Mouse (Mus musculus): ENCODE results near the gene Hist1h2bc.
A peak's percentile ranks its signal among the peaks of the same experiment; 100 is the strongest.

The Hist1h2bc gene

DNA sequence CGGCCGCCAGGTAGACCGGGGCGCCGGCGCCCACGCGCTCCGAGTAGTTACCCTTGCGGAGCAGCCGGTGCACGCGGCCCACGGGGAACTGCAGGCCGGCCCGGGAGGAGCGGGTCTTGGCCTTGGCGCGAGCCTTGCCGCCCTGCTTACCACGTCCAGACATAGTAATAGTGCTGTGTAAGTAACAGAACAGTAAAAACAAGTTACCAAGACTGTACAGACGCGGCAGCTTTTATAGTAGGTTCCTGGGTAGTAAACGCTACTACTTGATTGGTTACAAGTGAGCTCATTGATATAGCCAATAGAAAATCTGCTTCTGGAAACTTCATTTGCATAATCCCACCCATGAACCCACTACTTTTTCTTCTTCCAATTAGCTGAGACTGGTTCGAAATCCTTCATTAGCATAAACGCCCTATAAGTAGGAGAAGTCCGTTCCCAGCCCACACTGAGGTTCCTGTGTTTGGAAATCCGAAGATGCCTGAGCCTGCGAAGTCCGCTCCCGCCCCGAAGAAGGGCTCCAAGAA is at the start of gene Hist1h2bc, which contains the start of gene Hist1h2ac:
Gene Hist1h2bc, plus strand, starts transcription at position 445 of the 527 bp plus-strand sequence.
Gene Hist1h2ac, minus strand, starts transcription at position 194 of the 527 bp plus-strand sequence.
- DNase-seq, result peak; percentile 96

DNA sequence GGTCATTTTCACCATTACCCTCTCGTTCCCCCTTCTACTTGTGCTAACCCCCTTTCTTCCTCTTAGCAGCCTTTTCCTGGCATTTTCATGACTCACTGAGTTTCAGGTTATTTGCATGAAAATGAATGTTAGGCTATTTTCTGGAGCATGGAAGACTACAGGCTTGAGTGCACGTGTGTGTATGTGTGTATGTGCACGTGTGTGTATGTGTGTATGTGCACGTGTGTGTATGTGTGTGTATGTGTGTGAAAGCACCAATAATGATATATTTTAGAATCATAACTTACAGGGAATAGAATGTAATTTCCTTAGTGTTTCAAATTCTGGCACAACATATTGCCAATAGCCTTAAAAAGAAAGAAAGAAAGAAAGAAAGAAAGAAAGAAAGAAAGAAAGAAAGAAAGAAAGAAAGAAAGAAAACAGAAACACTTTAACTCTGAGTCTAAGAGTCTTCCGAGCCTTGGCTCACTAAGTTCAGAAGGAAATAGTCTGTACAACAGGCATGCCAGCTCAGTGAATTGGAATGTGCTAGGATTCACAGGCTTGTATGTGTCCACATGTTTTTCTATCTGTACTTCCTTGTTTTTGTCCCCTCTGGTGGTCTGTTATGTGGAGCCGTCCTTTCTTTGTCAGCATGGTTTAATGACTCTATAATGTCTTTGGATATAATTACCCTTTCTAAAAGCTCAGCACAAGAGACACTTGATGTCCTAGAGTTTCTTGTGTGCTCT is 24.2 kb upstream of the Hist1h2bc start:
- DNase-seq, result no peak

DNA sequence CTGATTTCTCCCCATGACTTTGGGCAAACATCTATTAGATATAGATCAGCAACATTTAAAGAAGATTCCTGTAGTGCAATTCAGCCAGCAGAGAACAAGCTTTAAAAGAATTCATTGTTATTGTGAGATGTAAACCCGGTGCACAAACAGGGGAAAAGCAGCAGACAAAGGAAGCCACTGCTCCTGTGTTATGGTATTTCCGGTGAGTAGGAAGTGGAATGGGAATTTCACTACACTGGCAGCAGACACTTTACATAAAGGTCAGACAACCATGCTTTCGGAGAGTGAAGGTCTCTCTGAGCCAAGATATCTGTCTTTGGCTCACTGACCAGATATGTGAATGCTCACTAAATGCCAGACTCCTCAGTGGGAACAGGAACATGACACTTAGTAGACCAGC is 21.5 kb upstream of the Hist1h2bc start:
- no peak for DNase-seq

DNA sequence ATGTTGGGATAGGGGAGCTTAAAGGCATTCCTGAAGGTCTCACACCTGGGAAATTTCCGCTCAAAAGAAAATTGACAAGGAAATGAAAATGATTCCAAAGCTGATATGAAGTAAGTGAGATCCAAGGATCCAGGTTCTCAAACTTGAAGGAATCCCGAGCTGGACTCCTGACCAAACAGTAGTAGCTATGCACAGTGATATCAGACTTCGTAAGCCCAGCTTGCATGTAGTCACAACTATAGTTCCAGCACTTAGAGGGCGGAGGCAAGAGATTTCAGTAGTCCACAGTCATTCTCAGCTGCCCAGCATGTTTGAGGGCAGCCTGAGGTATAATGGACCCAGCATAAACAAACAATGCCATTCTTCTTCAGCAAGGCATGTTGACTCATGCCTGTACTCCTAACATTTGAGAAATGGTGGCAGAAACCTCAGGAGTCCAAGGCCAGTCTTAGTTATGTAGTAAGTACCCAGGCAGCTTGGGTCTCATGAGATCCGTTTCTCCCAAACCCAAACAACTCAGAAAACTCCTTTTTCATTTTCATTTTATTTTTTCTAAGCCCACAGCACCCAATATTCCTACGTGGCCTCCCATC is 1.9 kb upstream of the Hist1h2bc start:
- no peak for DNase-seq

DNA sequence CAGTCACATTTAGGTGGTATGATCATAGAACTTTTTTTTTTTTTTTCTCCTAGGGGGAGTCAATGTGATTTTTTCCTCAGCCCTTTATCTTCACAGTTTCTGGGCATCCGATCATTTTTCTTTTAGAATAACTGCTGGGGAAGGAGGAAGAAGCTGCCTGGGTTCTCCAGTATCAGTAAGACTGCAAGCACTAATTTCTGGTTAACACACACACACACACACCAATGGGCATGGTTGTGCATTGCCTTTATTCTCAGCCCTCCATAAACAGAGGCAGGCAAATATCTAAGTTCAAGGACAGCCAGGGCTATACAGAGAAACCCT is 1.4 kb upstream of the Hist1h2bc start:
- DNase-seq, result no peak

DNA sequence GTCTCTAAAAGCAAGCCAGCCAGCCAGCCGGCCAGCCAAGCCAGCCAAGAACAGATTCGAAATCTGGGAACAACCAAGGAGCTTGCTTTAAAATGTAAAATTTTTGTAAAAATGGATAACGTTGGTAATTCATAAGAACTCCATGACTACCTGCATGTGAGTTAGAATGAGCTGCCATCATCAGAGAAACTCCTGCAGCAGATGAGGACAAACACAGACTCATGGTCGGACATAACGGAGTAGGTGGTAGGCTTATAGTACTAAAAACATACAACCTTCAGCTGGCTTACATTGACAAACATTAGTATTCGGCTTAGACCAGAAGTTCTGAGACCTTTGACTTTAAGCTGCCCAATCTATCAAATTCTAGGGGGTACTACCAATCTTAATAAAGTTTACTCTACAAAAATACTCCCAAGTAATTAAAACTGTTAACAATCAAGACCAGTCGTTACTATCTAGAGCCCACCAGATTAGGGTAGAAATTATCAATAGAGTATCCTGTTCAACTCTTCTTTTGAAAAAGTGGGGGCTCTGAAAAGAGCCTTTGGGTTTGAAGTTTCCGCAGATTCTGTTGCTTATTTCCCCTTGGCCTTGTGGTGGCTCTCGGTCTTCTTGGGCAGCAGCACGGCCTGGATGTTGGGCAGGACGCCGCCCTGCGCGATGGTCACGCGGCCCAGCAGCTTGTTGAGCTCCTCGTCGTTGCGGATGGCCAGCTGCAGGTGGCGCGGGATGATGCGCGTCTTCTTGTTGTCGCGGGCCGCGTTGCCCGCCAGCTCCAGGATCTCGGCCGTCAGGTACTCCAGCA is 848 bp upstream of the Hist1h2bc start:
- peak; percentile 47 for DNase-seq

DNA sequence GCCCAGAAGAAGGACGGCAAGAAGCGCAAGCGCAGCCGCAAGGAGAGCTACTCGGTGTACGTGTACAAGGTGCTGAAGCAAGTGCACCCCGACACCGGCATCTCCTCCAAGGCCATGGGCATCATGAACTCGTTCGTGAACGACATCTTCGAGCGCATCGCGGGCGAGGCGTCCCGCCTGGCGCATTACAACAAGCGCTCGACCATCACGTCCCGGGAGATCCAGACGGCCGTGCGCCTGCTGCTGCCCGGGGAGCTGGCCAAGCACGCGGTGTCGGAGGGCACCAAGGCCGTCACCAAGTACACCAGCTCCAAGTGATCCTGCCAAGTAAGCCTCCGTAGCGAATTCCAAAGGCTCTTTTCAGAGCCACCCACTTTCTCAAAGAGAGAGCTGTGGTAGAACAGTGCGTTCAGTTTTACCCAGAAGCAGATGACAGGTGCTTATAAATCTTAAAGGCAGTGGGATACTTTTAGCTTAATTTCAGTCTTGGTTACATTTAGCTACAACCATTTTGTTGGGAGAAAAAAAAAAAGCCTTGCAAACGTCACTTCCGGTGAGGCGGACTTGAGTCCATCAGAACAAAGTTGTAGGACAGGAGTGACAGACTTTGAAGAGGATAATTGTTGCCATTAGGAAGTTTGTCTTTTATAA is 421 bp downstream of the Hist1h2bc start:
- peak; percentile 88 for DNase-seq

DNA sequence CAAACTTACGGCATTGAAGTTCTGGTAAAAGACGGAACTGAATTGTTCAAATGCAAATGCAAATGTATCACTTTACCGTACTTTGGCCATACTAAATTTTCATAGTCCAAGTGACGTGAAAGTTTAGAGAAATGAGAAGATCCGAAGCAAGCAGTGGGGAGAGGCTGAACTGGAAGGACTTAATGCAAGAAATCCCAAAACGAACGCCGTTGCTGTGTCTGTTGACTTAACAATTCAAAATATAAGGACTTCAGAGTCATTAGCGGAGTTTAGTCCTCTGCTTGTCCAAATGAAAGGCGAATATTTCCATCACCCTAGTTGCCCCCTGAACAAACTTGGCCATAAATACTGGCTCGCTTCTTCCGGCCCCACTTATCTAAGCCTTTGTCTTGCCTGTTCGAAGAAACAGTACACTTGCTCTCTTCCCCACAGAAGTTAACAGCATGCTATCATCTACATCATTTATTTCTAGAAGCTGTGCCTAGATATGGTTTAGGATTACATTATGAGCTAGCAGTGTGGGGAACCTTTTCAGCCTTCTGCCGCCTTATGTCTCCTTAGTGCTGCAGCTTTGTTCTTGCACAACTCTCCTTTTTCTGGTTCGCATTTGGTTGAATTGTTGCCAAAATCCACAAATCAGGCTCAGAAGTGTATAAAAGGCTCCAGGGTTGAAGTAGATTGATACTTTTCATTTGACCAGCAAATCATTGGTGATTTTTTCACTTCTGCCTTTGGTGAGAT is 1.3 kb downstream of the Hist1h2bc start:
- DNase-seq, result peak; percentile 64

DNA sequence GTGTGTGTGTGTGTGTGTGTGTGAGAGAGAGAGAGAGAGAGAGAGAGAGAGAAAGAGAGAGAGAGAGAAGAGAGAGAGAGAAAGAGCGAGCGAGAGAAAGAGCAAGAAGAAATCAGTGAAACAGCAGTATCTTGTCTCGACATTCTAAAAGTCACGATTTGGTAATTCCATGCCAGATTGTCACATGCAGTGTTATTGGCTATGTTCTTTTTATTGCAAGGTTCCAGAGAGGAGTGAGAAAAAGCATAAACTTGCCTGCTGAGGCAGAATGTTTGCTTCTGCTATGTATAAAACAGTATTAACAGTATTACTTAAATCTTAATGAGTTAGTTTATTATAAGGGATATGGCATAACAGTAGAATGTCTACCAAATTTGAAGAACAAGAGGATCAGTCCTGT is 2.0 kb downstream of the Hist1h2bc start:
- peak; percentile 13 for DNase-seq

DNA sequence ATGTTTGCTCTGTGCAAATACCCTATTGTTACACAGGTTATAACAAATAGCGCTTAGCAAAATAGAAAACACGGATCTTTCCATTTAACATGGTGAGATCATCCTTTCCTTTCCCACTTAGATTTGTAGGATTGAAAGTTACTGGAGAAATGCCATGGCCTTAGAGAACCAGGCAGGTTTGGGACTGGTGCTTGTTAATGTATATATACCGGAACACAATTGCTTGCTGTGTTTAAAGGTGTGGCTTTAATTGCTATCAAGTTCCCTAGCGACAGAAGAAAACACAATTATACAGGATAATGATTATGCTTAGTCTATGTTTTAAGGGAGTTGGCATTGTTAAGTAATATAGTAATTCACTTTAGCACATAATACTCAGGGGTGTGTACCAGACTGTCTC is 3.2 kb downstream of the Hist1h2bc start:
- DNase-seq, result no peak

DNA sequence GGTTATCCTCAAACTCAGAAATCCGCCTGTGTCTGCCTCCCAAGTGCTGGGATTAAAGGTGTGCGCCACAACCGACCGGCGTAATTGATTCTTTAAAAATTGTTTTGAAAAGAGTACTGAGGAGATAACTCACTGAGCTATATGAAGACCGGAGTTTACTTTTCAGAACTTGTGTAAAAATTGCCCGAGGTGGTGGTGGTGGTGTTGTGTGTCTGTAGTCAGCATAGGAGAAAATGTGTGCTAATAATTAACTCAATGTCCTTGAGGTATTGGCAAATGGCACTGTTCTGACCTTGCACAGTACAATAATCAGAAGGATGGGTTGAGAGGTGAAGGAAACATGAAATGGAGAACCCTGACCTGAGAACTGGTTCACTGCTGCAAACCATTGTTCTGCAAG is 3.9 kb downstream of the Hist1h2bc start:
- DNase-seq, result no peak

DNA sequence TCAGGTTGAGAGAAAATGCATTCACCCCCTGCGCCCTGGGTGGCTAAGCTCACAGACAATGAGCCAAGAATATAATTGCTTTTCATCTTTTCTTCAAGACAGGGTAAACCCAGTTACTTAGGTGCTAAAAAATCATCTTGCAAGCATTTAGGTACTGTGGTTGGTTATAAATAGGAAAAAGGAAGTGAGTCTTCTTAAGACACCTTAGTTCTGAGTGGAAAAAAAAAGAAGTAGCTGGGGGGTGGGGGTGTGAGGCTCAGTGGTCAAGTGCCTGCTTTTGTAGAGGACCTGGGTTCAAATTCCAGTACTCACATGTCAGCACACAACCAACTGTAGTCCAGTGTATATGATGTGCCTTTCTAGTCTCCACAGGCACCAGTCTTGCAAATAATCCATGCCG is 5.0 kb downstream of the Hist1h2bc start:
- DNase-seq, result no peak

DNA sequence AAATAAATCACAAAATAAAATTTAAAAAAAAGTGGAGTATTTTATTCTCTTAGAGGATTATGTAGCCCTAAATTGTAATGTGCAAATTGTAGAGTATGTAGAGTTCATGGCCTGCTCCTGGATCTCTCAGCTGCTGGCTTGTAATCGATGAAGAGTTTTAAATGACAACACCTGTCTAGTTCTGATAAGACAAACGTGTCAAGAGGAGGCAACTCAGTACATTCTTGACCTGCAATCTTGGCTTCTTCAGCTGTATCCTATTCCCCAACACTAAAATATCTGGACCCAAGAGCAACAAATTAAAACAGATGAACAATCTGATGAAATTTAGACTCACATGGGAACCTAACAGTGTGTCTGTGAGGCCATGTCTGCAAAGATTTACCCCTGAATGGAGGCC is 5.5 kb downstream of the Hist1h2bc start:
- DNase-seq, result no peak

DNA sequence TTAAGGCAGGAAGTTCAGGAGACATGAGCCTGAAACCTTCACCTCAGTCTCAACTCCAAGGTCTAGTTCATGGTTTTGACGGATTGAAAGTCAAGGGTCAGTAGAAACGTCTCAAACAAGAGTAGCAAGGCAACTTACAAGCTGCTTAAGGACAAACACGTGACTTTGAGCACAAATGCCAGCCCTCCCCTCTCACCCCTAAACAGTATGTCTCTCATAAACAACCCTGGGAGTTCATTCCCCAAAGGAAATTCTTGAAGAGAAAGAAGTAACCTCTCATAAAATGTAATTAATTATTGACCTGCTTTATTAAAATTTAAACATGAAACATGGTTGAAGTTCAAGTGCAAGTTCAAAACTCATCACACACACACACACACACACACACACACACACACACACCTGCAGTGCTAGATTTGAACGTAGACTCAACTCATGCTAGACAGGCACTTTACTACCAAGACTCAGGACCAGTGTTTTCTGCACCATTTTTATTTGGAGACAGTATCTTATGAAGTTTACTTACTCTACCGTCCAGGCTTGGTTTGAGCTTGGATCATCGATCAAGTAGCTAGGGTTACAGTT is 9.9 kb downstream of the Hist1h2bc start:
- no peak for DNase-seq

DNA sequence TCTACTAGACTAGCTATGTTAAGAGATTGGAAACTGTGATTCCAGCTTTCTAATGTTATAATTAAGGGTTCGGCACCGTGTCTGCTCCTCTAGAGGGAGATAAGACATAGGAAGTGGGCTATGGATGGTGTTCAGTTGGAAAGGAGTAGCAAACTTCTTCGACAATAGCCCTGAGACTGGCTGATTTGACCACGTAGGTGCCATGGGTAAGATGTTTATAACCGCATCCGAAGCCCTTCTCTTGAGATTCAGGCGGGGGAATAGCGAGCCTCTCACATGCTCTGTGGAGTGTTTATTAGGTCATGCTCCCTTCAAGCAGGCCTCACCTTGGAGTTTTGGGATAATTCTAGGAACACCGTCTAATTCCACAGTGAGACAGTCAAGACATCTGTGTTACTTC is 11.0 kb downstream of the Hist1h2bc start:
- no peak for DNase-seq

DNA sequence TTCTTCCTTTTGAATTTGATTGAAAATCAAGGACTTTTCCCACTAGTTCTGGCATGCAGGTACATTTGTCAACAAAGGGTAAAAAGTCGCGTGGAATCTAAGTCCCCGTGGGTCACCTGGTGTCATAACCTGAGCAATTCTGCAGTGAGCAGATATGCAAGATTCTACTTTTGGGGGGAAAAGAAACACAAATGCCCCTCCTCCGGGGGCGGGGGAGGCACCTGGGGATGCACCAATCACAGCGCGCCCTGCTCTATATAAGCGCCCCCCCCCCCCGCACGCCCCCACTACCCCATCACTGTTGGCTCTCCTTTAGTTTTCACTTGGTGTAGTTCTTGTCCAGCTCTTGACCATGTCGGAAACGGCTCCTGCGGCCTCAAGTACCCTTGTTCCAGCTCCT is 11.5 kb downstream of the Hist1h2bc start, which contains the start of gene Hist1h1t:
Gene Hist1h1t, plus strand, starts transcription at position 301 of the 400 bp plus-strand sequence.
- no peak for DNase-seq

DNA sequence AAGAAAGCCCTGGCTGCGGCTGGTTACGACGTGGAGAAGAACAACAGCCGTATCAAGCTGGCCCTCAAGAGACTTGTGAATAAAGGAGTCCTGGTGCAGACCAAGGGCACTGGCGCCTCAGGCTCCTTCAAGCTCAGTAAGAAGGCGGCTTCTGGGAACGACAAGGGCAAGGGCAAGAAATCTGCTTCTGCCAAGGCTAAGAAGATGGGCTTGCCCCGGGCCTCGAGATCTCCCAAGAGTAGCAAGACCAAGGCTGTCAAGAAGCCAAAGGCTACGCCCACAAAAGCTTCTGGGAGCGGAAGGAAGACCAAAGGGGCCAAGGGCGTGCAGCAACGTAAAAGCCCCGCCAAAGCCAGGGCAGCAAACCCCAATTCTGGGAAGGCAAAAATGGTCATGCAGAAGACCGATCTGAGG is 12.1 kb downstream of the Hist1h2bc start:
- DNase-seq, result no peak

DNA sequence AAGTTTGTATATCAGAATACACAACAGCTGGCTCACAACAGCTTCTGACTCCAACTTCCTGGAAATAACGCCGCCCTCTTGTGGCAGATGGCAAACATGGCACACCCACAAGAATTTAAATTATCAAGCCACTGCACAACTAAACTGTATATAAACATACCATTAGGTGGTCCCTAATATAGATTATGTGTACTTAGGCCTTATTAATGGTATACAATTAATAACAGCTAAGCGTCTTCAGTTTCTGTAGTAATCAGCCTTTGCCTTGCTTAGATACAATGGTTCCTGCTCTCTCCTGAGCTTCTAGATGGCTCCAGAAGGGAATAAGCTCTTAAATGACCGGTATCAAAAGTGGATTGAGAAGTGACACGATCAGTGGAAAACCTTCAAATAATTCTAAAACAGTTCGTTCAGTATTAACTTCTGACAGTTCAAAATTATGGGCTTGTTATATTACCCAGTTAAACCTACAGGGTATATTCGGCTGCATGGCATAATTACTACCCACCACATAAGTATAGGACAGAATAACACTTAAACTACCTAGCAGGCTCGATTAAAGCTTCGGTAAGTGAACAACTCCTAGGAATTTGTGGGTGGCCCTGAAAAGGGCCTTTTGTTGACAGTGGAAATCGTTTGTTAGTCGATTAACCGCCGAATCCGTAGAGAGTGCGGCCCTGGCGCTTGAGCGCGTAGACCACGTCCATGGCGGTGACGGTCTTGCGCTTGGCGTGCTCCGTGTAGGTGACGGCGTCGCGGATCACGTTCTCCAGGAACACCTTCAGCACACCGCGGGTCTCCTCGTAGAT is 13.7 kb downstream of the Hist1h2bc start:
- DNase-seq, result peak; percentile 87

DNA sequence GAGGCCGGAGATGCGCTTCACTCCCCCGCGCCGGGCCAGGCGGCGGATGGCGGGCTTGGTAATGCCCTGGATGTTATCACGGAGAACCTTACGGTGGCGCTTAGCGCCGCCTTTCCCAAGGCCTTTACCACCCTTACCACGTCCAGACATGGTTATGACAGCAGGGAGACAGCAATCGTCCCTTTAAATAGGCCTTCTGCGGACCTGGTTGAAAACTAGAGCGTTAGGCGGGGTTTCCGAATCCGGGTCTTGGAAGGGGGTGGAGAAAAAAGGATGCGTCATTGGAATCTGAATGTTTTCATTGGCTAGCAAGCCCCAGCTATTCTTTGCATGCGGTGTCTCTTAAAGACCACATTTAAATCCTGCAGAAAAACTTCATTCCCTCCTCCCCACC is 14.3 kb downstream of the Hist1h2bc start, which contains the start of gene Hist1h4c:
Gene Hist1h4c, minus strand, starts transcription at position 155 of the 394 bp plus-strand sequence.
- peak; percentile 96 for DNase-seq

DNA sequence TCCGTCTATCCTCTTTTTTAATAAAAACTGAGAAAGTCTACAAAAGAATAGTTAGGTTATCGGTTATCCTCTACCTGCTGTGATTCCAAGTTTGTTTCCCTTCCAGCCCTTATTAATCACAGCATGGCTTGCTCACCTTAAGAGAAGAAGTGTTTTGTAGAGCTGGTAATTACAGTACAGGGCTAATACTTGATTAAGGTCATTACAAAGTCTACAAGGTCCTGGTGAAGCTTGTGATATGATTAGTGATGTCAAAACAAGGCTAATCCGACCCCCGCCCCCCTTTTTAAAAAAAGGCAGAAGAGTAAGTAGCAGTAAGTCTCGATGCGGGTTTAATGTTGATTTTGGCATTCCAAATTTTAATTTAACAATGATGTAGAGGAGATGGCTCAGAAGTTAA is 15.0 kb downstream of the Hist1h2bc start:
- no peak for DNase-seq

DNA sequence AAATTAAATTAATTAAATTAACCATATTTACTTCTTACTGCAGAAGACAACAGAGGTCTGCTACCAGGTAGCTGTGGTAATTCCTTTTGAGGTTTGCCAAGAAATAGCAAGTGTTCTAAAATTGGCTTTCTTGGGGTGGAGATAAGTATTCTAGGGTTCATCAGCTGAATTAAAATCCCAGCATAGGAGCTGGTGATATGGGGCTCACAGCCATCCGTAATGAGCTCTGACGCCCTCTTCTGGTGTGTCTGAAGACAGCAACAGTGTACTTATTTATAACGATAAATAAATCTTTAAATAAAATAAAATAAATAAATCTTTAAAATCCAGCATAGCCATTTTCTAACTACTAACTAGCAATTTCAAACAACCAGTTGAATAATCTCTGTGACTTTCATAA is 15.8 kb downstream of the Hist1h2bc start:
- DNase-seq, result no peak

Data from embryo, embryonic 11 days (tissue).